Mouse (Mus musculus): ENCODE results near the gene Cdk15.

Cdk15 gene

GRCm38 (mm10) chr1:59326854-59327395 lies 70.2 kb downstream of the Cdk15 start:
- DNase-seq (ENCODE audit: low spot score in 2 of 2) = no peak

GRCm38 (mm10) chr1:59332737-59333385 lies 76.2 kb downstream of the Cdk15 start:
- no peak for DNase-seq (ENCODE audit: low spot score in 2 of 2)

- DNase-seq (ENCODE audit: low spot score in 2 of 2) = no peak
These were observed 76.7 kb downstream of the Cdk15 start for GRCm38 (mm10) chr1:59333386-59333759.

- no peak for DNase-seq (ENCODE audit: low spot score in 2 of 2)
These were observed 77.3 kb downstream of the Cdk15 start for GRCm38 (mm10) chr1:59333860-59334561.

GRCm38 (mm10) chr1:59334562-59334890 lies 77.8 kb downstream of the Cdk15 start:
- no peak for DNase-seq (ENCODE audit: low spot score in 2 of 2)

GRCm38 (mm10) chr1:59336256-59336655 lies 79.5 kb downstream of the Cdk15 start:
- DNase-seq (ENCODE audit: low spot score in 2 of 2) = no peak

GRCm38 (mm10) chr1:59340814-59341588 lies 84.3 kb downstream of the Cdk15 start:
- no peak for DNase-seq (ENCODE audit: low spot score in 2 of 2)

- no peak for DNase-seq (ENCODE audit: low spot score in 2 of 2)
These were observed 85.0 kb downstream of the Cdk15 start for GRCm38 (mm10) chr1:59341697-59342096.

GRCm38 (mm10) chr1:59342146-59342545 lies 85.4 kb downstream of the Cdk15 start:
- DNase-seq (ENCODE audit: low spot score in 2 of 2) = no peak

GRCm38 (mm10) chr1:59352706-59353105 lies 96.0 kb downstream of the Cdk15 start:
- no peak for DNase-seq (ENCODE audit: low spot score in 2 of 2)

- no peak for DNase-seq (ENCODE audit: low spot score in 2 of 2)
These were observed 98.7 kb downstream of the Cdk15 start for GRCm38 (mm10) chr1:59355440-59355839.

- DNase-seq (ENCODE audit: low spot score in 2 of 2) = no peak
These were observed 102.4 kb downstream of the Cdk15 start for GRCm38 (mm10) chr1:59359136-59359535.

- DNase-seq (ENCODE audit: low spot score in 2 of 2) = no peak
These were observed 104.1 kb downstream of the Cdk15 start for GRCm38 (mm10) chr1:59360834-59361233.

- no peak for DNase-seq (ENCODE audit: low spot score in 2 of 2)
These were observed 104.8 kb downstream of the Cdk15 start for GRCm38 (mm10) chr1:59361460-59361859.

GRCm38 (mm10) chr1:59361966-59362365 lies 105.3 kb downstream of the Cdk15 start:
- DNase-seq (ENCODE audit: low spot score in 2 of 2) = no peak

- no peak for DNase-seq (ENCODE audit: low spot score in 2 of 2)
These were observed 107.8 kb downstream of the Cdk15 start for GRCm38 (mm10) chr1:59364463-59365040.

- DNase-seq (ENCODE audit: low spot score in 2 of 2) = no peak
These were observed 111.4 kb downstream of the Cdk15 start for GRCm38 (mm10) chr1:59367928-59368648.

- no peak for DNase-seq (ENCODE audit: low spot score in 2 of 2)
These were observed 112.1 kb downstream of the Cdk15 start for GRCm38 (mm10) chr1:59368649-59369319.

- no peak for DNase-seq (ENCODE audit: low spot score in 2 of 2)
These were observed 112.6 kb downstream of the Cdk15 start for GRCm38 (mm10) chr1:59369320-59369685.

GRCm38 (mm10) chr1:59370355-59370950 lies 113.7 kb downstream of the Cdk15 start:
- DNase-seq (ENCODE audit: low spot score in 2 of 2) = no peak
